Comparison of ENCODE assay signal across 41 mouse cellular contexts in the genomic region with DNA sequence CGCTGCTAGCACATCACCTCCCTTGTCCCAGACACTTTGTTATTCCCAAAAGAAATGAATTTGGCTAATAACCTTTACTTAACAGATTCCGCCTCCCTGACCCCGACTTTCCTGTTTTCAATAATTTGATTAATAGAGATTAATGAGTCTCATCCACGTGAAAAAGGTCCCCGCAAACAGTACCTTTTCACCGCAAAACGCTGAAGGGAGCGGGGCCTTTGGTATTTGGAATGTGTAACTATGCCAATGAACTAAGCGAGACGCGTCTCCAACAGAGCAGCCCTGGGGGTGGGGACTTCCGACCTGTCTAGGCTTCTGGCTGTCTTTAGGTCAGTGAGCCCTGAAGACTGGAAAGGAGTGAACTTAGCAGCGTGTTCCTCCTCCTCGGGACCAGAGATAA. TPM values are rescaled to one million over a fixed set of nuclear protein-coding genes. Genes with fewer than 3 reads are reported as not detected.
DNase-seq lines count a peak whose midpoint lies in the region; ATAC-seq and TF ChIP-seq lines count a peak whose summit lies in the region.
"Had no signal": no experiment of that assay in that cellular context is flagged by ENCODE, and none has a peak within 500 bp of the region (broad histone marks: within the 10 kb centered on the region; RNA-seq: fewer than 3 reads in every experiment).

No protein-coding gene starts in this region.

- intact Hi-C loops in left cerebral cortex, postnatal 10 days (cut with DNase I), result no loop called here

- no peaks in the 10 kb centered on the region for H3K36me3 ChIP-seq in forebrain, postnatal 0 days (ENCODE audit: insufficient read depth)
- H3K36me3 ChIP-seq in forebrain, embryonic 13.5 days (ENCODE audit: poor library complexity, severe bottlenecking), result no peaks in the 10 kb centered on the region
- H3K36me3 ChIP-seq in midbrain, embryonic 10.5 days, result no peaks in the 10 kb centered on the region
- H3K36me3 ChIP-seq in midbrain, embryonic 15.5 days (replicated peaks), result no peaks in the 10 kb centered on the region
- H3K36me3 ChIP-seq: forebrain, embryonic 15.5 days; hindbrain, embryonic 12.5 days had no signal

- H3K4me1 ChIP-seq in forebrain, postnatal 0 days (ENCODE audit: insufficient read depth), result no peaks in the 10 kb centered on the region
- H3K4me1 ChIP-seq in forebrain, embryonic 13.5 days, result peaks cover 13% of the 10 kb centered on the region; the same call in 1 of the 2 replicates
- H3K4me1 ChIP-seq in midbrain, embryonic 10.5 days, result peaks cover 36% of the 10 kb centered on the region
- peaks cover 13% of the 10 kb centered on the region for H3K4me1 ChIP-seq in midbrain, embryonic 15.5 days

- WGBS in forebrain, postnatal 0 days, result 1% methylated on average over 14 of the region's 14 CpGs
- 1% methylated on average over 14 of the region's 14 CpGs for WGBS in forebrain, embryonic 13.5 days
- WGBS in midbrain, embryonic 10.5 days, result 1% methylated on average over 14 of the region's 14 CpGs
- WGBS in midbrain, embryonic 15.5 days, result 1% methylated on average over 14 of the region's 14 CpGs

- no peak overlapping the region for H3K4me3 ChIP-seq in forebrain, postnatal 0 days (ENCODE audit: low read depth, low read length)
- H3K4me3 ChIP-seq in forebrain, embryonic 13.5 days, result no peak overlapping the region
- H3K4me3 ChIP-seq in midbrain, embryonic 10.5 days, result no peak overlapping the region
- H3K4me3 ChIP-seq in midbrain, embryonic 15.5 days, result no peak overlapping the region
- H3K4me3 ChIP-seq: forebrain, embryonic 15.5 days; hindbrain, embryonic 12.5 days; layer of hippocampus, adult 2 months had no signal

- DNase-seq in forebrain, postnatal 0 days, result peak; percentile 38
- peak; percentile 35 for DNase-seq in midbrain, embryonic 10.5 days (ENCODE audit: low spot score)
- DNase-seq in ES-CJ7 (ENCODE audit: low read depth, low spot score), result peak; percentile 54
- peak; percentile 72 for DNase-seq in R1 (ENCODE audit: low read depth, low spot score)
- no peak for DNase-seq in left cerebral cortex, postnatal 10 days (ENCODE audit: extremely low spot score in 1 of 2, low spot score in 2 of 2)
- no peak for DNase-seq in ovary, postnatal 36 days (ENCODE audit: low spot score)
- DNase-seq: adrenal gland, adult 2 months; adrenal gland, postnatal 36 days; B cell, adult 2 months; cerebellum, adult 8-10 months; cerebellum, postnatal 36 days; heart, postnatal 14 days; kidney, adult 18-20 months; kidney, postnatal 36 days; left cerebral cortex, postnatal 4 days; liver; lung, adult 2 months; lung, postnatal 10 days; right cerebral cortex, adult 18-20 months; spleen, adult 18-20 months; thymus, postnatal 14 days had no signal

- no peak for TF ChIP-seq CTCF in forebrain, postnatal 0 days (IDR thresholded peaks at IDR 0.05; ENCODE audit: low read depth)

- H3K9me3 ChIP-seq in forebrain, postnatal 0 days (ENCODE audit: low read length), result no peaks in the 10 kb centered on the region
- no peaks in the 10 kb centered on the region for H3K9me3 ChIP-seq in forebrain, embryonic 13.5 days (replicated peaks)
- H3K9me3 ChIP-seq in midbrain, embryonic 10.5 days (replicated peaks), result no peaks in the 10 kb centered on the region
- H3K9me3 ChIP-seq in midbrain, embryonic 15.5 days, result no peaks in the 10 kb centered on the region
- H3K9me3 ChIP-seq: forebrain, embryonic 15.5 days; hindbrain, embryonic 12.5 days had no signal

- H3K27me3 ChIP-seq in forebrain, postnatal 0 days (ENCODE audit: insufficient read depth, low read length), result peaks cover 64% of the 10 kb centered on the region
- peaks cover 99% of the 10 kb centered on the region for H3K27me3 ChIP-seq in forebrain, embryonic 13.5 days
- H3K27me3 ChIP-seq in midbrain, embryonic 10.5 days (ENCODE audit: low read depth, poor library complexity, severe bottlenecking), result peaks cover 100% of the 10 kb centered on the region
- H3K27me3 ChIP-seq in midbrain, embryonic 15.5 days (replicated peaks), result peaks cover 77% of the 10 kb centered on the region

- no peak overlapping the region for H3K9ac ChIP-seq in forebrain, postnatal 0 days
- H3K9ac ChIP-seq in forebrain, embryonic 13.5 days, result no peak overlapping the region
- H3K9ac ChIP-seq in midbrain, embryonic 15.5 days, result no peak overlapping the region
- H3K9ac ChIP-seq: forebrain, embryonic 15.5 days; hindbrain, embryonic 12.5 days; liver, embryonic 14.5 days had no signal

- H3K4me2 ChIP-seq in forebrain, postnatal 0 days (ENCODE audit: low read depth), result no peak overlapping the region
- no peak overlapping the region for H3K4me2 ChIP-seq in forebrain, embryonic 13.5 days
- no peak overlapping the region for H3K4me2 ChIP-seq in midbrain, embryonic 15.5 days
- H3K4me2 ChIP-seq: forebrain, embryonic 15.5 days; hindbrain, embryonic 12.5 days had no signal

- no peak for ATAC-seq in forebrain, postnatal 0 days
- ATAC-seq in forebrain, embryonic 13.5 days, result no peak
- ATAC-seq in midbrain, embryonic 15.5 days (replicated peaks), result no peak
- ATAC-seq: forebrain, embryonic 15.5 days; Patski had no signal

- no peak overlapping the region for H3K27ac ChIP-seq in forebrain, postnatal 0 days (ENCODE audit: low read depth, low read length)
- no peak overlapping the region for H3K27ac ChIP-seq in forebrain, embryonic 13.5 days
- H3K27ac ChIP-seq in midbrain, embryonic 10.5 days (replicated peaks), result no peak overlapping the region
- no peak overlapping the region for H3K27ac ChIP-seq in midbrain, embryonic 15.5 days
- H3K27ac ChIP-seq: forebrain, embryonic 15.5 days; hindbrain, embryonic 12.5 days; layer of hippocampus, adult 2 months; liver, embryonic 14.5 days; macrophage had no signal

RNA-seq across cellular contexts. Expression of gene Bsx, which starts 5.1 kb away (rescaled TPM):
- 1.2 and 1.3 TPM in 2 replicates for total RNA-seq in forebrain, postnatal 0 days (2014; rRNA removed)
- 0.40 and 1.0 TPM in 2 replicates for polyA plus RNA-seq in forebrain, postnatal 0 days (2015; fragmentation: Nextera tagmentation; extraction: Ambion mirVana)
- polyA plus RNA-seq in forebrain, embryonic 13.5 days (2015; fragmentation: Nextera tagmentation; extraction: Ambion mirVana), result 0.69 and 1.6 TPM in 2 replicates
- polyA plus RNA-seq in midbrain, embryonic 10.5 days (2016; fragmentation: Nextera tagmentation; extraction: Ambion mirVana), result 0.15 and 0.83 TPM in 2 replicates
- 2.2 and 2.4 TPM in 2 replicates for polyA plus RNA-seq in midbrain, embryonic 15.5 days (2015; fragmentation: Nextera tagmentation; extraction: Ambion mirVana)
- not detected for total RNA-seq in left cerebral cortex, postnatal 10 days (2021)
- total RNA-seq: adrenal gland, adult 2 months; adrenal gland, postnatal 36 days; gastrocnemius, adult 8-10 months; granulocyte monocyte progenitor cell, adult 5-6 weeks; heart, postnatal 14 days; layer of hippocampus, adult 2 months; layer of hippocampus, postnatal 14 days; left cerebral cortex, adult 8-10 months; left cerebral cortex, postnatal 4 days; megakaryocyte-erythroid progenitor cell, adult 5-6 weeks; MEL; monocyte, adult 5-6 weeks; neutrophil, adult 5-6 weeks had no signal
- polyA plus RNA-seq: heart, embryonic 14.5 days; hindbrain, embryonic 12.5 days; kidney, embryonic 16.5 days; macrophage; Patski; stomach, embryonic 16.5 days; urinary bladder, adult 2 months had no signal

Comparison
In these comparisons a context has a peak if more than half of its experiments do, and no peak if none do; other contexts are left out.
1. DNase-seq: peak in forebrain, postnatal 0 days (single experiment), midbrain, embryonic 10.5 days (single experiment), ES-CJ7 (single experiment) and R1 (single experiment); none in left cerebral cortex, postnatal 10 days (0 of 2) and ovary, postnatal 36 days (single experiment).